Mouse (Mus musculus) spleen, postnatal 36 days (tissue): ENCODE measurements at regions not wholly inside any gene's neighbourhood (a gene's known extent, or its start where the extent isn't known, plus 50 kb on each side); places are given as distances from the start of the nearest gene placed in this dataset.
A peak's percentile ranks its signal among the peaks of the same experiment; 100 is the strongest.

ENCODE experiments used
- DNase-seq, 2 experiments: peaks; one replicate each; pipeline ENCODE4 v3.0.0; 2022; ENCODE audit warnings: low spot score in 2 of 2, mixed read lengths in 1 of 2

DNA sequence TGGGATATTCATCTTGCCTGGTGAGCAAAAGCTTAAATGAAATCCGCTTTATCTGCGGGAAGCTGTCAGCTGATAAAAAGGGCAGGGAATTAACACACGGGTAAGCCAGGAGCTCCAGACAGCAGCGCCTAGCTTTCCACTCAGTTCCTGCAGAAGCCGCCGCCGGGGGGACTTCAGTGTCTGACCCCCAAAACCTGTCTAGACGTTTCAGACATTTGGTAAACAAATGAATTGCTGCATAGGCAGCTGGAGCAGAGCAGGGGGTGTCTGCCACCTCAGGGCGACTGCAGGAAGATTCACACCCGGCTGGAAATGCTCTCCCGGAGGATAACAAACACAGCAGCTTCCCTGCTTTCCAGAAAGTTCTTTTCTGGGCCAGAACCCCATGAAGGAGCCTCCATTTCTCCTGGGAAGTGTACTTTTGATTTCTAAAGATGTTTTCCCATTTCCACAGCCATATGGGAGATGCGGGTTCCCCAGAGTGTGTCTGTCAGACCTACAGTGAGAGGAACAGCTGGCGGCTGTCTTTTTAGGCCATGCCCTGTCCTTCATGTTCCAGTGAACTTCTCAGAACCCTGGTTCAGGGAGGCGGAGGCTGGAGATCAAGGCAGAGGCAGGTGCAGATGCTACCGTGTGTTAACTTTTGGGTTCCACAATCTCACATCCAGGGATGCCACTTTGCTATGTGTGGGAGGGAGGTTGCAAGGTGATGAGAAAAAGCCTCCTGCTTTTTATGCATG is 58.7 kb upstream of the Pmepa1 start:
- DNase-seq, result no peak

DNA sequence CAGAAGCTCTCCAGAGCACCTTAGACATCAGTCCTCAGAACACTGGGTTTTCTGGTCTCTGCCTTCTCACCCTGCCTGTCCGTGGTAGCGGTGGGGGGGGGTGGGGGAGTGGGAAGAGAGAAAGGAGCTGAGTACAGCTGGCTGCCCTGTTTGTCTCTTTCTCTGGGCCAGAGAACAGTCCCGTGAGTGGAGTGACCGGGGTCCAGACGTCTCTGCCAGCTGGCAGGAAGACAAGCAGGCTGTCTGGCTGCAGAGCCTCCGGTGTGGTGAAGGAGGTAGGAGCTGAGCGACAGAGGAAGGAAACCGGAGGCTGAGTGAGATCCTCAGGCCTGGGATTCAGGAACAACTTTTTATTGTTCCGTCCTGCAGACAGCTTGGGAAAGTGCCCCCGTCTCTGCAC is 59.5 kb upstream of the Pmepa1 start:
- no peak for DNase-seq

DNA sequence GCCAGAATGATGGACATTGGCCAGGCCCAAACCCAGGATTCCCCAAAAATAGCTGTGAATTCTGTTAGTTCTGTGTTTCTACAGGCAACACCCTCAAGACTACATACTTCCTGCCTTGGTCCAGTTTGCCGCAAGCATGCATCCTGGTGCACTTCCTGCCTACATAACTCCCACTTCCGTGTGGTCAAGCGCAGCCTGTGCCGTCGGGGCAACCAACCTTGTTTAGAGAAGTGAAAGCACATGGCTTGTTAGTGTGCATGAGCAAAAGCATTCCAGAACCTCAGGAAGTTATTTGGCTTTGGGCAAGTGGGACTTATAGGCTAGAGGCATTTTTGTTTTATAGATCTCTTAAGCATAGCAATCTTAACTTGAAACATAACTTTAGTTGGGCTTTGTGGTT is 61.3 kb upstream of the Pmepa1 start:
- peak; percentile 66 to 74 for DNase-seq

DNA sequence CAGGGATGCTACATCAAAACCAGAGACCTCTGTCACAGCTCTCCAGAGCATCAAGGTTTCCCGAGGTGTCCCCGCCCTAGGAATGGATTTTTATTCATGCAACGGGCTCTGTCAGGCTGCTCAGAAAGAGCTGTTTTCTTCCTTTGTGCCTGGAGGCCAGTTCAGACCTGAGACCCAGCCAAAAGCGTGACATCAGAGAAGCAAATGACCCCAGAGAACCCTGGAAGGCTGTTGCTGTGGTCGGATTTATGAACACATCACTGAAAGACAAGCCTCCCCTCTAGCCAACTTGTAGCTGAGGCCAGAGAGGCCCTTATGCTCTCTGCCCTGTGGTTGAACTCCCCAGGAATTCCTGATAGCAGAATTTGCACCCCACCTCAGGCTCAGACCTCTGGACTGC is 62.3 kb upstream of the Pmepa1 start:
- no peak for DNase-seq

DNA sequence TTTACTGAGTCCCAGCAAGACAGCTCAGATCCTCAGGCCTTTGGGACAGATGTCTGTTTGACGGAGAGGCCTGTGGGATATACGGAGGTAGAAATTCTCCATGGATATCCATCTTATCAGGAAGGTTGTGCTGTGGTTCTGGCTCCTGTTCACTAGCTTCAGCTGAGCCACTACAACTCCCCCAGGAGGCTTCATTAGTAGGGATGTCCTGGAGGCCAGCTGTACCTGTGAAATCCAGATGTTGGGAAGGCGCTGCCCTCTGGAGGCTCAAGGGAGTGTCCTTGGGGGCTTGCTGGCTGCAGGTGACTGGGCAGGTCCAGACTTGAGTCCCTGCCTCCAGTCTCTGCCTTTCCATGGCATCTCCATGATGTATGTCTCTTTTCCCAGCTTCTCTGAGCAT is 62.9 kb upstream of the Pmepa1 start:
- DNase-seq, result no peak

DNA sequence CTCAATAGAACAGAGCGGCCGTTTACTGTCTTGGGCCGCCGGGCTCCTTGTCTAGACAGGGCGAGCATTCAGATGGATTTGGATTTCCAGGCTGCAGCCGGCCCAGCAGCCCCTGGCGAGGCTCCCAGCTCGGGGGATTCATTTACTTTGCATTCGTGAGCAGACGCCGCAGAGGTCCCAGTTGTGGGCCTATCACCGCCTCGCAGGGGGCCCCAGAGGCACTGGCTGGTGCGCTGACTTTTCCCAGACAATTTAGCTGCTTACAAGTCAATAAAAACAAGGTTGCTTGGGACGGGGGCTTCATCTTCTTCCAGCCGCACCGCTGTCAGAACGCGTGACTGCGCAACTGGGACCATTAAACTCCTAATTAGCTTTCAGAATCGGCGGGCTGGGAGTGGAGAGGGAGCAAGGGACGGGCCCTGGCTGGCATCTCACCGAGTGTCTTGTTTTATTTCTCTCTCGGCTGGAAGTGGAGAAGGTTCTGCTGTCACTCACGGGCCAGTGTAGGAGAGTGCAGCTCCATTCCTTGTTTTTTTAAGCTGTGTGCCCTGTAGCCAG is 63.8 kb upstream of the Pmepa1 start:
- no peak for DNase-seq

DNA sequence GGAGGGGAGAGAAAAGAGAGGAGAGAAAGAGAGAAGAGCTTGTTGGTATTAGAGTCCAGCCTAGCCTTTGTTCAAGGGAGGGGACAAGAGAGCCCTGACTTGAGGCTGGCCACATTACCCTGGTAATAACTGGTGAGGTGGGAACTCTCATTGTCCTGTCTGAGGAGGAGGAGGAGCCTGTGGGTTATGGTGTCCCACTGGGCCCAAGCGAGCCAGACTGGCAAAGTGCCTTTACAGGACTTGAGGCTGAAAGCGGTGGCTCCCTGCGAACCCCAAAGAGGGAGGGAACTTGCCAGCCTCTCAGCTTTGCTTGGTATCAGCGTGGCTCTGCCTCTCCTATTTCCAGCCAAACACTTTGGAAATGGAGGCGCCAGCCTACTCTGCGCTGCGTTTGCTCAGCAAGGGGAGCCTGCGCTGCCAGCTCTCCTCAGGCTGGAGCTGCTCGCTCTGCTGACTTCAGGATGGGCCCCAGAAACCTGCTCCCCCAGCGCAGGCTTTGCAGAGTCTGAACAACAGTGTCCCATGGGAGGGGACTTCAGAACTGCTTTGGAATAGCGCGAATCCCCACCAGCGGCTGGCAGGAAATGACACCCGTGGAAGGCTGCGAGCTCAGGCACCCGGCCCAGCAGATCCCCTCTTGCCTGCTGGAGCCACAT is 66.4 kb upstream of the Pmepa1 start:
- no peak for DNase-seq

DNA sequence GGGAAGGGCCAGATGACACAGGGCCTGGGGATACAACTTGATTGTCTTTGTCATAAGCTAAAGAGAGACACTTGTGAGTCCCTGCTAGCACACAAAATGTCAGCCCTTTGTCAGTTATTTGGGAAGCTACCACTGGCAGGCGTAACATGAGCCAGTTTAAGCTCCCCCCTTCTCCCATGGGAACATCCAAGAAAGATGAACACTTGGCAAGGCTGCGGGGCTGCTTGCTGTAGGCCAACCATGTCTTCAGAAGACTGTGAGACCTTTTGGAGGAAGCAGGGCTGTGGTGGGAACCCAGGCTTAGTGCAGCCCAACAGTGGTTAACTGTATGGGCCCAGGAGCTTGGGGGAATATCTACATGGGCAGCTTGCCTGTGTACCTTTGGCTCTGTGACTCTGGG is 67.3 kb upstream of the Pmepa1 start:
- DNase-seq, result no peak

DNA sequence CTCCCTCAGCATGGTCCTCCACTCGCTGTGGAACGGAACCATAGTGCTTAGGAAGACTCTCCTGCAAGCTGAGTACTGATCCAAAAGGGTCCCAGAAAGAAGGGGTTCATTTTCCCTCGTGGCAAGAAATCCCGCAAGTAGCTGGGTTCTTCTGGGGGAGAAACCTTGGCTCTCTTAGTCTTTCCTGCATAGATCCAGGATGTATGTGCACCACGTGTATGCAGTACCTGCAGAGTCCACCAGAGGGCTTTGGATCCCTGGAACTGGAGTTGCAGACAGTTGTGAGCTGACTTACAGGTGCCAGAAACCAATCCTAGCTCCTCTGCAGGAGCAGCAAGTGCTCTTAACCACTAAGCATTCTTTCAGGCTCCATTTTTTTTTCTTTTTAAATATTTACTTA is 67.9 kb upstream of the Pmepa1 start:
- no peak for DNase-seq

DNA sequence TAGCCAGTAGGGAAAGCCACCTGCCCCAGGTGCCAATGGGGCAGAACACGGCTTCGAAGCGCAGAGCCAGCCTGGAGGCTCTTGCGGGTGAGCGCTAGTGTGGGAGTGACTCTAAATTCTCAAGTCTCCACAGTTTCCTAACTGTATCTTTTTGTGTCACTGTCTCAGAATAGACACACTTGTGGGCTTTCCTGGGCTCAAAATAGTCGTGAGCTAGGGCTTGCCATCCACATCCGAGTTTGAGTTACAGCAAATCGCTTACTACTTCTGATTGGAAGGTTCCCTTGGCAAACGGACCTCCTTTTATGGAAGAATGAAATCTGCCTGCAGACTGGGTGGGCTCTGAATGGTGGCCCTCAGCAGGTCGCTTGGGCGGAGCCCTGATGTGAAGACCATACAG is 71.0 kb upstream of the Pmepa1 start:
- DNase-seq, result no peak

DNA sequence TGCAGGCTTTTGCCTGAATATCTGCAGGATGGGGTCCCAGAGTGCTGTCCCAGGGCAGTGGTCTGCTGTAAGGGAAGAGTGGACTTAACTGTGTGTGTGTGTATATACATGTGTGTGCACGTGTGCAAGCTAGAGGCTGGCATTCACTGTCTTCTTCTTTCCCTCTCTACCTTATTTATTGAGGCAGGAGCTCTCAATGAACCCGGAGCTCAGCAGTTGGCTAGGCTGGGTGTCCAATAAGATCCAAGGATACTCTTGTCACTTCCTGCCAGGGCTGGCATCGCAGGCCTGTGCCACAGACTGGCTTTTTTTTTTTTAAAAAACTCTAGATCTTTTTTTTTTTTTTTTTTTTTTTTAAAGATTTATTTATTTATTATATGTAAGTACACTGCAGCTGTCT is 72.4 kb upstream of the Pmepa1 start:
- DNase-seq, result no peak

DNA sequence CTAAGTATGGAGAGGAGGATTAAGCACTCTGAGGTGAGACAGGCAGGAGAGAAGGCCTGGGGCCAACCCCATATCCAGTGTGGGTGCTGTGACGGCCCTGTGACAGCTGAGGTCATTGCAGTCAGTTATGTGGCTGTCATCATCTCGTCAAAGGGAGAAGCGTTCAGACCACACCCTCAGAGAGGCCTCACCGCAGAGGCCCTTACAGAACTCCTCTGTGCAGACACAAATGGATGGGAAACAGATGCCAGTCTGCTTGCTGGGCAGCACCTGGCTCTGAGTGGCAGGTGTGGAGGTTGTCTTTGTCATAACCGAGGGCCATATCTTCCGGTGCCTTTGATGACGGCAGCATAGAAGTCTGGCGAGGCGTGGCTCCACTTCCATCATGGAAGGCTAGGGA is 73.2 kb upstream of the Pmepa1 start:
- DNase-seq, result peak; percentile 14 to 19

DNA sequence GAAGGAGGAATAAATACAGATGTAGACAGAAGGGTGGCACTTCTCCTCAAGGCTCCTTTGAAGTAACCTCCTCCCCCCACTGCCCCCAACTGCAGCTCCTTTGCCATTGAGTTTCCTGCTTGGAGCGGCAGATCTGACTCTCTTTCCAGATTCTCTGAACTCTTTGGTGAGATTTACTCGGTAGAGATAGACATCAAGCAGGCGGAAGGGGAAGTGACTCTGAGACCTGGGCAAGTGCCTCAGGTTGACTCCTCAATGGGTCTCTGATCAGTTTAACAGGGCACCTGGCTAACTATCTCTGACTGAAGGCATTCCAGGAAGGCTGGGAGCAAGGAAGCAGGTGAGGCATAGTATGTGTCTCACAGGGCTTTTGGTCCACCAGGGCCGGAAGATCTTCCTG is 73.6 kb upstream of the Pmepa1 start:
- DNase-seq, result no peak

DNA sequence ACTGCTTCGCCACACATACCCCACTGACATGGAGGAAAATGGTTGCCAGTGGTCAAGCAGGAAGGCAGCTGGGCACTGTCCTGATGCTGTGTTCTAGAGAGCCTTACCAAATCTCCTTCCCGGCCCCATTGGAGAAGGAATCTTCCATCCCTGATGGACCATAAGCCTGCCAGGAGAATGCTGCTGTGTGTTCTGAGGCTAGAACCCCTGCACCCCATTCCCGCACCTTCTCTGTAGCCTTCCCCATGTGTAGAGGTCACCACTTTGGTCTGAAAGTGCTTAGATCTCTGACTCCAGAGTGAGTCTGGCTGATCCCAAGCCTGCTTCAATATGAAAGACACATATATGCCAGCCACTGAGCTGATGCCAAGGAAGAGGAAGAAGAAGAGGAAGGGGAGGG is 74.1 kb upstream of the Pmepa1 start:
- no peak for DNase-seq

DNA sequence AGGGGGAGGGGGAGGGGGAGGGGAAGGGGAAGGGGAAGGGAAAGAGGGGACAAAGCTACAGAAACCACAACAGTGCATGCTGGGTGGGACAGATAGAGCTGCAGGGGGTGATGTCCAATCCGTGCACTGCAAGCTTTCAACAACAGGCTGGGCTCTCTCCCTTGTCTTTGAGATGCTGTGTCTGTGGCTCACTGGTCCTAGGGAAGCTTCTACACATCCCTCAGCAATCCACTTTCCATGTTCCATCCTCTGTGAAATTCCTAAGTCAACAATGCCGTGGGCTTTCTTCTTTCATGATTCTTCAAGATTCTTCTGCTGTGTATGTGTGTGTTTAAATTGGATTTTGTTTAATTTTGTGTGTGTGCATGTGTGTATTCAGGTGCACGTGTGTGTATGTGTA is 74.5 kb upstream of the Pmepa1 start:
- DNase-seq, result no peak

DNA sequence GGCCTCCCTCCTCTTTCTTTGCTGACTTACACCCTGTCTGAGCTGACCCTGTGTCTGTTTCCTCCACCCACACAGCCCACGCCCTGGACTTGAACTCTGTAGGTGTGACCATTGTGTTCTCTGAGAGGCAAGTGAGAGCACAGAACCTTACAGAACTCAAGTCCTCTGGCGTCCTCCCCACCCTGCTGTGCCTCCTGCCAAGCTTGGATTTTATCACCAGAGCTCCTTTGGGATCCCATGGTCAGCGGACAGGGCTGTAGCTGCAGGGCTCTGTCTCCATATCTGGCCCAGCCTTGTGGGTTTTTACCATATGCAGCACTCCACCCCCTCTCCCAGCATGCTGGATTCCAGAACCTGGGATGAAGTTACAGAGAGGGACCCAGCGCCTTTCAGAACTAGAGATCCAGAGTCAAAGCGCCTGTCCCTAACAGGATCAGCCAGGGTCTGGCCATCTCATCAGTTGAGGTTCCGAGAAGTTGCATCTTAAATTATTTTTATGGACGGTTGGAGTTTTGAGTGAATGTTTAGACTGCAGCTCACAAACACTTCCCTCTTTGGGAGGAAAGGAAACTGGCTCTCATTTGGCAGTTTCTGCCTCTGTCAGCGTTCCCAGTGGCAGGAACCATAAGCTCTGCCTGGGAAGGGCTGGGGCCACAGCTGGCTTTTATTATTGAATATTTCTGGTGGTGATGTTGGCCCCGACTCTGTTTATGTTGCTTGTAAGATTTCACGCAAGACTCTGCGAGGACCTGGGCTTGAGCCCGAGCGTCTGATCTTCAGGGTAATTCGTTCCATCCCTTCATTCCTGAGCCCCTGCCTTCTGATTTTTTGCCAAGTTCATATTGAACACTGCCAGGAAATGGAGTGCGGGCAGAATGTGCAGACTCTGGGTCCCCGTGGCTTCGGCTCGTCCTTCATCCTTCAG is 75.8 kb upstream of the Pmepa1 start:
- DNase-seq, result no peak

DNA sequence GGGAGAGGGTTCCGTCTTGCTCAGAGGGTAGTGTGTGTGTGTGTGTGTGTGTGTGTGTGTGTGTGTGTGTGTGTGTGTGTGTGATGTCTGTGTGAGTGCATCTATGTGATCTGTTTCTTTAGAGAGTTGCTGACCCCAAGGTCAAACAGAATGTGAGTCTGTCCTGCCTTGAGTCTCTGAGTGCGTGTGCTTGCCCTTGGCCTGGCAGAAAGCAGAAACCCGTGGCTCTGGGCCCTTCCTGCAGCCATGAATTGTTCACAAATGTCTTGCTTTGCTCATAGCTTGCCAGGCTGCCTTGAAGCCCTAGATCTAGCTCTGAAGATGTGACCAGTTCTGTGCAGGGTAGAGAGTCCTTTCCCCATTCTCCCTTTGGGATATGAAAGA is 76.4 kb upstream of the Pmepa1 start:
- DNase-seq, result no peak

DNA sequence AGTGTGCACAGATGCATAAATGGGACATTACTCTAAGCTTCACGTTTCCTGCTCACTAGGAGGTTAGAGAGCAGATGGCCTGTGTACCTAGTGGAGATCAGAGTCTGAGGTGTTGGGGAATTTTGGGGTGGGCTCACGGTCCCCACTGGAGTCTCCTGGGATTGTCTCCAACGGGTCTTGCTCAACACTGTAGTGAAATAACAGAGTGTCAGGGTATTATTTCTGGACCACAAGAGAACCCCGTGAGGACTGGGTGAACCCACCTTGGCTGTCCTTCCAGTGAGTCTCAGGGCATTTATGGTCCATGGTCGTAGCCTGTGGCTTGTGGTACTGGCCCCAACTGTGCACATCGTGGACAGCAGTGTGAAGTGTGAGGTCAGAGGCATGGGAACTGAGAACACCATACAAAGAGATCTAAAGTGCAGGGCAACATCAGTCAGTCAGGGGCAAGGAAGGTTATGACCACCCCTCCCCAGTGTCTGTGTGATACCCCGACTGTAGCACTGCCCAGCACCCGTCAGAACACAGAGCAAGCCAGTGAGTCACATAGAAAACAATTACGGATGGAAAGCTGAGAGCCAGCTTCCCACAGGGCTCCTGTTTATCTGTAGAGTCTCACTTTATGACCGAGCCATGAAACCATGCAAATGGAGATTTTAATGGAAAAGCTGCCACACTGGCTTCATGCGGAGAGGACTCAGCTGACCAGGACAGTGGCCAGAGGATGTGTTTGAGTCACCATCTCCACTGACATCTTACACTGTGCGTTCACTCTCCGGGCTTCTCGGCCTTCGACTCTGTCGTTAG is 77.3 kb upstream of the Pmepa1 start:
- no peak for DNase-seq

DNA sequence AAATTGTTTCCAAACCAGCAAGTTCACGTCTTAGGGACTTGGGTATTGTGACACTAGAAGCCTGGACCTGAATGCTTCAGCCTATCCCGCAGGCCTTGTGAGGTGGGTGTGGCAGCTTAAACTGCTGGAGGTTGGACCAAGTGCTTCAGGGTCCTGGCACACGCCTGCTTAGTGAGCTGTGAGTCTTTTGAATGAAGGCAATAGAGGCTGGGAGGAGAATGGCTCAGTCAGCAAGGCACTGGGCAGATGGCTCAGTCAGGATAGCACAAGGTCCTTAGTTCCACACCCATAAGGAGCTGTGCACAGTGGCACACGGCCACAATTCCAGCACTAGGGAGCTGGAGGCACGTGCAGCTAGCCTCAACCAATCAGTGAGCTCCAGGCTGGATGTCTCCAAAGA is 80.5 kb upstream of the Pmepa1 start:
- no peak for DNase-seq

DNA sequence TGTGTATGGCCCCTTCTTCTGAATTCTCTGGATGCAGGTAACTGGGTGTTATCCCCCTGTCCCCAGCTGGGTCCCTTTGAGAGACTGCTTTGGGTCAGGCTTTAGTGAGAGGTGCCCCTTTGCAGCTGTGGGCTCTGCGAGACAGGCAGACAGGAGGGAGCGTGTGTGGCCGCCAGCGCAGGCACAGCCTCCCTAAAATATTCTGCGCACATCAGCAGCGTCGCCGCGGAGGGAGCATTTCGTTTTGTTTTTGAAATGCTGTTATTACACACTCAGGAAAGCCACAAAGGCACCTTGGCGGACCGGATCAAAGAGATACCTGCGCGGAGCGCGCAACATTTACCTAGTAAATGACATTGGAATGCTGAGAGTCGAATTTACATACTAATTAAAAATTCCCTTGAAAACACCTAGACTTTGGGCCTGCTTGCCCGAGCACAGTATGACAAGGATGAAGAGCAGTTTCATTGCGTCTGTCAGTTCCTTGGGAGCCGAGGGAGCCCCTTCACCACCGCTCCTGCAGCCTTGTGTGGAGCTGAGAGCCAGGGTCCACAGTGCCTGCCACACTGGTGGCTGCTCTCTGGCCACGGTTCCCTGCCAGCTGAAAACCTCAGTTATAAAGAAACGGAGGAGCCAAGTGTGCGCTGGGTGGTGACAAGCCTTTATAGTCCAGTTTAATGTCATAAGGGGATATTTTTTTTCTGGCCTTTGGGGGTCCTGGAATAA is 89.3 kb upstream of the Pmepa1 start:
- DNase-seq, result no peak

DNA sequence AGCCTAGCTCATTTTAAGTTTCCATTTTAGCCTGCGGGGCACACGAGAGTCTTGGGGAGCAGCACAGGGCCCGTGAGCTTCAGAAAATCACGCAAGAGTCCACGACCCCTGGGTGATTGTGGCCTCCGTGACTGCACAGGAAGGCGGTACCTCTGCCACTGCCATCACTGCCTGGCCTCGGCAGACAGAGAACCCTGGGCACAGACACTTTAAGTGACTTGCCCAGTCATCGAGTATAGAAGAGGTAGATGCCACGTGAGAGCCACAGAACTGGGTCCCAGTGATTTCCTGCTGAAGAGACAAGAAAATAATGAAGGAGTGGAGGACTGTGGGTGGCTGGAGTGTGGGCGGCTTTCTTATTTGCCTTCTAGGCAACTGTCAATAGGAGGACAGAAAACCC is 90.4 kb upstream of the Pmepa1 start:
- no peak for DNase-seq
